Mouse (Mus musculus) erythroblast, embryonic 14.5 days (primary cell): ENCODE measurements at regions not wholly inside any gene's neighbourhood (a gene's known extent, or its start where the extent isn't known, plus 50 kb on each side); places are given as distances from the start of the nearest gene placed in this dataset.

Experiments
- H3K27me3 ChIP-seq: 2 replicates; pipeline ENCODE4 v1.6.1; 2012; ENCODE audit warnings: inconsistent platforms; ENCODE audit not compliant: control insufficient read depth
- H3K36me3 ChIP-seq: 2 replicates; pipeline ENCODE4 v1.6.1; 2012; ENCODE audit warnings: mild to moderate bottlenecking, inconsistent platforms; ENCODE audit not compliant: control insufficient read depth
- H3K4me1 ChIP-seq: 2 replicates; pipeline ENCODE4 v1.6.1; 2012; ENCODE audit warnings: inconsistent platforms; ENCODE audit not compliant: control insufficient read depth
- H3K4me3 ChIP-seq: replicated peaks from 2 replicates; pipeline ENCODE3; 2012; ENCODE audit warnings: moderate library complexity, mild to moderate bottlenecking, inconsistent platforms
- H3K9me3 ChIP-seq: 2 replicates; pipeline ENCODE4 v1.6.1; 2012; ENCODE audit warnings: low read length, inconsistent platforms, mixed read lengths; ENCODE audit not compliant: control insufficient read depth
- GATA1 ChIP-seq: IDR thresholded peaks from 2 replicates; pipeline ENCODE4 v1.6.1; 2012; ENCODE audit warnings: low read length, inconsistent platforms, mixed read lengths
- TAL1 ChIP-seq: IDR thresholded peaks from 3 replicates; pipeline ENCODE4 v1.6.1; 2012; ENCODE audit warnings: low read length, inconsistent platforms, mixed read lengths

- Histone ChIP-seq H3K9me3 (no peaks in the 10 kb centered on the region), H3K36me3 (no peaks in the 10 kb centered on the region), H3K27me3 (no peaks in the 10 kb centered on the region), H3K4me3 (no peak overlapping the region), H3K4me1 (no peaks in the 10 kb centered on the region)
- TF ChIP-seq TAL1 (no peak), GATA1 (no peak)
These were observed 669.2 kb upstream of the Tenm2 start for GRCm38 (mm10) chr11:37904991-37905390.

- no peaks in the 10 kb centered on the region for H3K27me3 ChIP-seq
- H3K4me3 ChIP-seq: no peak overlapping the region
- H3K4me1 ChIP-seq: no peaks in the 10 kb centered on the region
- no peaks in the 10 kb centered on the region for H3K9me3 ChIP-seq
- no peak for TF ChIP-seq GATA1
- no peaks in the 10 kb centered on the region for H3K36me3 ChIP-seq
These were observed 661.9 kb upstream of the Tenm2 start for GRCm38 (mm10) chr11:37897713-37898112.

- TF ChIP-seq TAL1 (no peak), GATA1 (no peak)
- H3K36me3 ChIP-seq: no peaks in the 10 kb centered on the region
- no peaks in the 10 kb centered on the region for H3K4me1 ChIP-seq
- H3K27me3 ChIP-seq: no peaks in the 10 kb centered on the region
- no peak overlapping the region for H3K4me3 ChIP-seq
- H3K9me3 ChIP-seq: 0 out of 2 replicates have a peak, but pooled peaks cover 2% of the 10 kb centered on the region
These were observed 647.0 kb upstream of the Tenm2 start for GRCm38 (mm10) chr11:37882717-37883116.

- H3K4me1 ChIP-seq: no peaks in the 10 kb centered on the region
- TF ChIP-seq TAL1 (no peak), GATA1 (no peak)
- no peaks in the 10 kb centered on the region for H3K27me3 ChIP-seq
- no peaks in the 10 kb centered on the region for H3K36me3 ChIP-seq
- H3K9me3 ChIP-seq: no peaks in the 10 kb centered on the region
- no peak overlapping the region for H3K4me3 ChIP-seq
These were observed 601.5 kb upstream of the Tenm2 start for GRCm38 (mm10) chr11:37837301-37837700.

GRCm38 (mm10) chr11:37830975-37831374 is 595.2 kb upstream of the Tenm2 start:
- H3K4me1 ChIP-seq: no peaks in the 10 kb centered on the region
- no peaks in the 10 kb centered on the region for H3K36me3 ChIP-seq
- no peaks in the 10 kb centered on the region for H3K9me3 ChIP-seq
- no peaks in the 10 kb centered on the region for H3K27me3 ChIP-seq
- H3K4me3 ChIP-seq: no peak overlapping the region
- no peak for TF ChIP-seq TAL1
- TF ChIP-seq GATA1: no peak

- no peaks in the 10 kb centered on the region for H3K4me1 ChIP-seq
- no peaks in the 10 kb centered on the region for H3K27me3 ChIP-seq
- H3K9me3 ChIP-seq: no peaks in the 10 kb centered on the region
- TF ChIP-seq TAL1 (no peak), GATA1 (no peak)
- no peaks in the 10 kb centered on the region for H3K36me3 ChIP-seq
- no peak overlapping the region for H3K4me3 ChIP-seq
These were observed 571.0 kb upstream of the Tenm2 start for GRCm38 (mm10) chr11:37806761-37807160.

- no peaks in the 10 kb centered on the region for H3K4me1 ChIP-seq
- TF ChIP-seq TAL1: no peak
- no peak for TF ChIP-seq GATA1
- H3K36me3 ChIP-seq: no peaks in the 10 kb centered on the region
- no peaks in the 10 kb centered on the region for H3K27me3 ChIP-seq
- H3K9me3 ChIP-seq: no peaks in the 10 kb centered on the region
- no peak overlapping the region for H3K4me3 ChIP-seq
These were observed 563.1 kb upstream of the Tenm2 start for GRCm38 (mm10) chr11:37798783-37799318.

- Histone ChIP-seq H3K27me3 (no peaks in the 10 kb centered on the region), H3K4me1 (no peaks in the 10 kb centered on the region), H3K4me3 (no peak overlapping the region), H3K36me3 (no peaks in the 10 kb centered on the region), H3K9me3 (no peaks in the 10 kb centered on the region; the same call in 1 of the 2 replicates)
- TF ChIP-seq GATA1: no peak
- no peak for TF ChIP-seq TAL1
These were observed 536.8 kb upstream of the Tenm2 start for GRCm38 (mm10) chr11:37772481-37773089.

GRCm38 (mm10) chr11:37770881-37771280 is 535.1 kb upstream of the Tenm2 start:
- H3K4me1 ChIP-seq: no peaks in the 10 kb centered on the region
- H3K27me3 ChIP-seq: no peaks in the 10 kb centered on the region
- no peak overlapping the region for H3K4me3 ChIP-seq
- no peaks in the 10 kb centered on the region for H3K36me3 ChIP-seq
- TF ChIP-seq GATA1: no peak
- TF ChIP-seq TAL1: no peak
- H3K9me3 ChIP-seq: no peaks in the 10 kb centered on the region; the same call in 1 of the 2 replicates

- no peaks in the 10 kb centered on the region for H3K36me3 ChIP-seq
- H3K4me1 ChIP-seq: no peaks in the 10 kb centered on the region
- H3K4me3 ChIP-seq: no peak overlapping the region
- no peaks in the 10 kb centered on the region; the same call in 1 of the 2 replicates for H3K9me3 ChIP-seq
- no peaks in the 10 kb centered on the region for H3K27me3 ChIP-seq
- no peak for TF ChIP-seq TAL1
- no peak for TF ChIP-seq GATA1
These were observed 532.4 kb upstream of the Tenm2 start for GRCm38 (mm10) chr11:37768121-37768520.
